Mouse (Mus musculus) gastrocnemius, postnatal 14 days (tissue): ENCODE data around the gene Defb38. TPM values are rescaled to one million over a fixed set of nuclear protein-coding genes. Genes with fewer than 3 reads are reported as not detected.

ENCODE experiments used
- DNase-seq: peaks from one replicate; pipeline ENCODE4 v3.0.0; 2021; ENCODE audit warnings: mixed read lengths
- intact Hi-C: fragments of 180-260 bp; cut with DNase I; formaldehyde crosslinking; loops from one replicate; pipeline ENCODE4 v1.15.1; 2025; ENCODE audit warnings: low total_unique reads
- long read RNA-seq, 2 experiments: library from polyadenylated mRNA; stranded (forward); transcript quantifications; one replicate each; pipeline ENCODE4 v2.0.0; 2021
- total RNA-seq, 2 experiments: library from RNA; stranded (reverse); gene quantifications; 2 replicates each; pipeline ENCODE4 v1.2.3; 2021

Defb38 gene
- total RNA-seq = not detected
- long read RNA-seq, experiment 1 = 0 reads
- long read RNA-seq, experiment 2 = 0 reads

DNA sequence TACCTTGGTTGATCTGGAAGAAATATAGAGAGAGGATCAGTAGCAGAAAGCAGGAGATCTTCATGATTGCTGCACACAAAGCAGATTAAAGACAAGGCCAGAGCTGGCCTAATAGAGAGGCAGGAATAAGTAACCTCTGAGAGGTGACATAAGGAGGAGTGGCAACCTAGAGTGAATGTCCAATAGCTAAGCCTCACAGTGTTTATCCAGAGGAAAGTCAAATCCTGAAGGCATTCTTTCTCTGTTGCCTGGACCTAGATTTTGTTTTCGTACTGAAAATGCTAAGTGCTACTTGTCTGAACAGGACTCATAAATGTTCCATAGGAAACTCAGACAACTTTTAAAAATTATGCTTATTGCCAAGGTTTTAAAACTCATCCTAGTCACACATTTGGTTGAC, at the start of gene Defb38:
TSS of gene Defb38 (minus strand) at position 101 of the 400 bp plus-strand sequence.
- no peak for DNase-seq
- intact Hi-C loops = no loop called here

DNA sequence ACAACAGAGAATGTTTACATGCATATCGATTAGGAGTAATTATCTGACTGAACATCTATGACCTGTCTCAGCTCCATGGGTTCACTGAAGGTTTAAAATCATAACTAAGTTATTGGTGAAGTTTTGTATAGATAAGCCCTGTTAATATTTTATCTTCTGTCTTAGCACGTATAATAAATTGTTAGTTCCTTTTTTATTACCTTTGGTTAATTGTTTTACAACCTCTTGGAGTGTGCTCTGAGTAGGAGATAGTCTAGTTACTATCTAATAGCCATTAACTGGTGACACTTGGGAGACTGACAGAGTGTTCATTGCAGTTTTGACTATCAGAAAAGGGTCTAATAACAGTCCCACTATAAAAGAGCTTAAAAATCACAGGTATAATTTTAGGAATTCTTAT, 39.6 kb upstream of the Defb38 start:
- intact Hi-C loops = no loop called here
- no peak for DNase-seq

DNA sequence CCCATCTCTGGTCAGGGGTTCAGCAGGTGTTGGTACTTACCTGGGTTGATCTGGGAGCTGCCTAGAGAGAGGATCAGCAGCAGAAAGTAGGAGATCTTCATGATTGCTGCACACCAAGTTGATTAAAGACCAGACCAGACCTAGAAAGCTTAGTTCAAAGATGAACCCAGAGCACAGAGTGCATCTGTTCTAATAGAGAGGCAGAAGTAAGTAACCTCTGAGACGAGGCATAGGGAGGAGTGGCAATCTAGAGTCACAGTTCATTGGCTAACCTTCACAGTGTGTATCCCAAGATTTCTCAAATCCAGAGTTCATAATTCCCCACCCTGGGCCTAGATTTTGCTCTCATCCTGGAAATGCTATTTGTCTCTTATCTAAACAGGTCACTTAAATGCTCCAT, 38.3 kb upstream of the Defb38 start, which contains the start of gene Defb39:
TSS of gene Defb39 (minus strand) at position 101 of the 400 bp plus-strand sequence.
- intact Hi-C loops = no loop called here

DNA sequence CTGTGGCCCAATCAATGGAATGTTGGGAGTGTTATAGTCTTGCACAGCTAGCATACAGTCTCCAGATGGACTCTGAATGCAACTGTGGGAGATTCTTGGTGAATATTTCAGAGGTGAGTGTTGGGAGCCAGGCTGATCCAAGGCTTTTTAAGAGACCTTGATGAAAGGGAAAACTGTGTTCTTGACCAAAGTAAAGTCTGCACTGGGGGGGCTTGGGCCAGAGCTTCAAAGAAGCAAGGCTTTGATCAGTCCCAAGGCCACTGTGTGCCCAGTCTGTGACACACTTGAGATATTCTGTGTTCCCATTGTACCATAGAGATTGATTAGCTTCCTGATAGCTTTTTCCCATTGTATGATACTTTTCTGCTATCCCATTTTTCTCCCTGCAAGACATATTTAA, 36.5 kb upstream of the Defb38 start:
- DNase-seq = no peak
- intact Hi-C loops = no loop called here

More for the DNA sequence above, 38.3 kb upstream of the Defb38 start, which contains the start of gene Defb39:
- no peak for DNase-seq

DNA sequence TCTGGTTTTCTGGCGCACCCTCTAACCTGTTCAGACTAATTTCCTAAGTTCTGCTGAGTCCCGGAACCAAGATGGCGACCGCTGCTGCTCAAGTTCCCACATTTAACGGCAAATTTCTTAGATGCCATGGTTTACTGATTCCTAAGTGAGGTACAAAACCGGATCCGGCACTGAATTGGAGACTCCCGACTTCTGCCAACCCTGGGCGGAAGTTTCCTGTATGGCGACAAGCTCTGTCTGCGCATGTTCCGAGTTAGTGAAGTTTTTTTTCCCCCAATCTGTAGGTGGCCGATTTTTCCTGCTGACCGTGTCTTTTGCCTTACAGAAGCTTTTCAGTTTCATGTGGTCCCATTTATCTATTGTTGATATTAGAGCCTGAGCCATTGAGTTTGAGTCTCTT, 18.9 kb upstream of the Defb38 start:
- intact Hi-C loops = no loop called here
- no peak for DNase-seq

Other genes with a start within 250 kb of the Defb38 start
- gene Defb40, start 48.3 kb downstream of the Defb38 start, total RNA-seq = not detected
- not detected for gene Defb37, start 35.5 kb downstream of the Defb38 start, total RNA-seq
- gene Defb39, start 38.2 kb upstream of the Defb38 start, total RNA-seq = not detected
- gene Defb12, start 88.3 kb upstream of the Defb38 start, total RNA-seq = not detected
- not detected for gene Defb34, start 97.2 kb upstream of the Defb38 start, total RNA-seq
- gene Gm45826, start 114.2 kb upstream of the Defb38 start, total RNA-seq = not detected
- gene Defb14, start 167.8 kb upstream of the Defb38 start, total RNA-seq = not detected
- not detected for gene Defb4, start 172.1 kb upstream of the Defb38 start, total RNA-seq
- not detected for gene Defb6, start 198.9 kb upstream of the Defb38 start, total RNA-seq
- not detected for gene Defb46, start 213.3 kb upstream of the Defb38 start, total RNA-seq
- gene Defb5, start 221.0 kb upstream of the Defb38 start, total RNA-seq = not detected